Mouse (Mus musculus): ENCODE measurements at regions not wholly inside any gene's neighbourhood (a gene's known extent, or its start where the extent isn't known, plus 50 kb on each side); places are given as distances from the start of the nearest gene placed in this dataset.
"Not testable (repeated sequence)": the region's sequence is repeated elsewhere in the genome, so short reads cannot be mapped to it uniquely, and the experiment has no call there.

DNA sequence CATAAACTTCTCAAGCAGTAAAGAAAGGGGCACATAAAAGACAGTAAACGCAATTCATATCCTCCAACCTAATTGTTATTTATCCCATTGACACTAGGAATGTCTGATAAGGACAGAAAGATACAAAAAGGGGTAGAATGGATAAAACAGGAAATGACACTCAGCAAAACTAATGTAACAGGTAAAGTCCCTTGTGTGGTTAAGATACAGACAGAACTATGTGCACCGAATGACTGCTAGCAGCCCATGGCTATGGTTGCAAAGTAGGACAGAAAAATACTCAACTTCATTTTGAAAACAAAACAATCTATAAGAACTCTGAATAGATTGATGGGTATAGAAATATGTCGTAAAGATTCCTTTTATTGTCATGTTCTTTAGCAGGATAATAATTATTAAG lies 408.4 kb upstream of the Dab2 start:
- Histone ChIP-seq H3K27me3 (replicated peaks; ENCODE audit: control insufficient read depth, insufficient read depth, low read length) (no peaks in the 10 kb centered on the region), H3K4me2 (replicated peaks; ENCODE audit: low read depth) (no peak overlapping the region), H3K27ac (ENCODE audit: low read depth, low read length) (no peak overlapping the region), H3K4me3 (ENCODE audit: low read depth, low read length) (no peak overlapping the region), H3K36me3 (ENCODE audit: control insufficient read depth, insufficient read depth) (no peaks in the 10 kb centered on the region), H3K4me1 (replicated peaks; ENCODE audit: control insufficient read depth, insufficient read depth, low read length) (no peaks in the 10 kb centered on the region), H3K9ac (ENCODE audit: low read depth, low read length) (no peak overlapping the region), H3K9me3 (ENCODE audit: control insufficient read depth) (no peaks in the 10 kb centered on the region)
- TF ChIP-seq CTCF (IDR thresholded peaks at IDR 0.05; ENCODE audit: low read depth) = no peak
- no peak for ATAC-seq
- WGBS = 86% methylated on average over 3 of the region's 3 CpGs

DNA sequence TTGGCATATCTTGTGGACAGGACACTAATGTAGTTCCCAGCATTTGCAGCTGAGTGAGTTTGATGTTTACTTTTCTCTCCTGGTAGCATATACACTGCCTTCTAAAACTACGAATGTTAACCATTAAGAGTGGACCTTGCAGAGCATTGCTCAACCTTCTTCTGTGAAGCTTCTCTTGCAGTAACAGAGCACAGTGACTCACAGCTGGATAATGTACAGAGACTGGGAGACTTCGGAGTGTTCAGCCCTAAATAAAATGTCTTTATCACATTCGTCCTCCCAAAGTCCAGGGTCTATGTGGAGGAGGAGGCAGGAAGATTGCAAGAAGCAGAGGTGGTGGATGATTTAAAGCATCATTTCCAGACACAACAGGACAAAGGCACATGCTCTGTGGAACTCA lies 407.6 kb upstream of the Dab2 start:
- ATAC-seq = peak; percentile 64
- WGBS = 28% methylated on average over 3 of the region's 3 CpGs
- no peaks in the 10 kb centered on the region for H3K9me3 ChIP-seq (ENCODE audit: control insufficient read depth)
- H3K27me3 ChIP-seq (replicated peaks; ENCODE audit: control insufficient read depth, insufficient read depth, low read length) = no peaks in the 10 kb centered on the region
- no peaks in the 10 kb centered on the region for H3K4me1 ChIP-seq (replicated peaks; ENCODE audit: control insufficient read depth, insufficient read depth, low read length)
- H3K27ac ChIP-seq (ENCODE audit: low read depth, low read length) = no peak overlapping the region
- H3K4me3 ChIP-seq (ENCODE audit: low read depth, low read length) = no peak overlapping the region
- no peak for TF ChIP-seq CTCF (IDR thresholded peaks at IDR 0.05; ENCODE audit: low read depth)
- no peak overlapping the region for H3K4me2 ChIP-seq (replicated peaks; ENCODE audit: low read depth)
- H3K36me3 ChIP-seq (ENCODE audit: control insufficient read depth, insufficient read depth) = no peaks in the 10 kb centered on the region
- H3K9ac ChIP-seq (ENCODE audit: low read depth, low read length) = no peak overlapping the region

DNA sequence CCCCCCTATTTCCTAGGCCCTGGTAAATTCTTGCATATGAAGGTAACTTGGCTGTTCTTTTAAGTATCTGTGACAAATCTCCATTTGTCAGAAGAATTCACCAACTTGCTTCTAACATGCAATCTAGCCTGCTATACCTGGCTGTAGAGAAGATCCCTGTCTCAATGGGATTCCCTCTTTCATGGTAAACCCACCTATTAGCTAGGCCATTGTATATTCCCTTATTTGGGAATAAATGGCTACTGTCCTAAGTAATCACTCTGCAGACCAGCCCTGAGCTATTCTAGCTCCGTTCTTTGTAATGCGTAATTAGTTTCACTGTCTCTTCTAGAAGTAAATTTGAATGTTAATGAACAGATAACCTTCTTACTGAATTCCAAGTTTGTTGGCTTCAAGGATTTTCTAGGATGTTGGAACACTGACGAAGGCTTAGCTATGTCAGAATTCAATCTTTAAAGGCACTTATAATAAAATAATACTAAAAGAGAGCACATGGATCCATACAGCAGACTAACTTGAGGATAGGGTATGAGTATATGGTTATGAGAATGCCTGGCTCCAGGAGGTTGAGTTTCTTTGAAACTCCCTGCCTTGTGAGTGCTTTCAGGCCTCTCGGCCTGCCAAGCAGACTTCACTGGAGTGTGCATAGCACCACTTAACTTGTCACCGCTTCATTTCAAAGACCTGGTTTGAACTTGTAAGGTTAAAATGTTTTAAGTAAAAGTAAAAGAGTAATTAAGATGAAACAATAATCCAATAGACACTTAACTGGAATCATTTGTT lies 403.7 kb upstream of the Dab2 start:
- not testable (repeated sequence) for H3K27ac ChIP-seq (ENCODE audit: low read depth, low read length); ATAC-seq; H3K9me3 ChIP-seq (ENCODE audit: control insufficient read depth); H3K9ac ChIP-seq (ENCODE audit: low read depth, low read length); H3K4me1 ChIP-seq (replicated peaks; ENCODE audit: control insufficient read depth, insufficient read depth, low read length); H3K4me2 ChIP-seq (replicated peaks; ENCODE audit: low read depth); H3K27me3 ChIP-seq (replicated peaks; ENCODE audit: control insufficient read depth, insufficient read depth, low read length); H3K4me3 ChIP-seq (ENCODE audit: low read depth, low read length); H3K36me3 ChIP-seq (ENCODE audit: control insufficient read depth, insufficient read depth)
- 93% methylated on average over 5 of the region's 5 CpGs for WGBS

DNA sequence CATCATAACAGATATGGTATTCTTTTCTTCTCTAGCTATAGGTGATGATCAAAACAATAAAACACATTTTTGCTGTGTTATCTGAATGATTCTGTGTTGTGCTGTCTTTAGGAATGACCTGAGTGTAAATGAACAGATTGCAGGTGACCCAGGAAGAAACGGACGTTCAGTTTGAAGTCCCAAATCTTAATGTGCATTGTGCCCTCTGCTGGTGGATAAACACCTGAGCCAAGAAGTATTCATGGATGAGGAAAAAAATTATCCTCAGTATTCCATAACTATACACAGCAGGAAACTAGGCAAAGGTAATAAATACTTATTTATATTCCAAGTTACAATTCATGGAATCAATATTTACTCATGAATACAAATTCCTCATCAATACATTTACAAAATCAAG lies 384.3 kb upstream of the Dab2 start:
- TF ChIP-seq CTCF (IDR thresholded peaks at IDR 0.05; ENCODE audit: low read depth) = peak; percentile 81
- Histone ChIP-seq H3K4me1 (replicated peaks; ENCODE audit: control insufficient read depth, insufficient read depth, low read length) (no peaks in the 10 kb centered on the region), H3K4me2 (replicated peaks; ENCODE audit: low read depth) (no peak overlapping the region), H3K27ac (ENCODE audit: low read depth, low read length) (no peak overlapping the region), H3K27me3 (replicated peaks; ENCODE audit: control insufficient read depth, insufficient read depth, low read length) (no peaks in the 10 kb centered on the region), H3K9me3 (ENCODE audit: control insufficient read depth) (no peaks in the 10 kb centered on the region), H3K4me3 (ENCODE audit: low read depth, low read length) (no peak overlapping the region), H3K9ac (ENCODE audit: low read depth, low read length) (no peak overlapping the region), H3K36me3 (ENCODE audit: control insufficient read depth, insufficient read depth) (no peaks in the 10 kb centered on the region)
- no peak for ATAC-seq
- 0% methylated on average over 2 of the region's 2 CpGs for WGBS

DNA sequence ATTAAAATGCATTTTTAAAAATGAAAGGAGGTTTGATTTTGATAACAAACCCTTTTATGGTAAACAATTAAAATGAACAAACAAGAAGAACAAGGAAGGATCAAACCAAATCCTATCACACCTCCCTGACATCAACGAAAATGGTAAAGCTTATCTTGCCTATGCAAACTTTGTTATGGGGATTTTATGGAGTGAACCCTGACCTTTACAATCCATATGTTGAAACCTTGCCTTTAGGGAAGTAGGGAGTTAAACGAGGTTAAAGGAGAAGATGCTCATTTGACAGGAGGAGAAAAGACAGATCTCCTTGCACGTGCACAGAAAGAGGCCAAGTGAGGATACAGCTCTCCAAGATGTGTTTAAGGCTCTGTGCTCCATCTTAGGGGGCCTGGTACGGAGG lies 379.5 kb upstream of the Dab2 start:
- H3K9me3 ChIP-seq (ENCODE audit: control insufficient read depth) = no peaks in the 10 kb centered on the region
- H3K27ac ChIP-seq (ENCODE audit: low read depth, low read length) = no peak overlapping the region
- no peak overlapping the region for H3K9ac ChIP-seq (ENCODE audit: low read depth, low read length)
- H3K36me3 ChIP-seq (ENCODE audit: control insufficient read depth, insufficient read depth) = no peaks in the 10 kb centered on the region
- no peak overlapping the region for H3K4me3 ChIP-seq (ENCODE audit: low read depth, low read length)
- no peaks in the 10 kb centered on the region for H3K27me3 ChIP-seq (replicated peaks; ENCODE audit: control insufficient read depth, insufficient read depth, low read length)
- no peaks in the 10 kb centered on the region for H3K4me1 ChIP-seq (replicated peaks; ENCODE audit: control insufficient read depth, insufficient read depth, low read length)
- ATAC-seq = no peak; the same call in 1 of the 2 replicates
- TF ChIP-seq CTCF (IDR thresholded peaks at IDR 0.05; ENCODE audit: low read depth) = no peak
- H3K4me2 ChIP-seq (replicated peaks; ENCODE audit: low read depth) = no peak overlapping the region
- 16% methylated on average over 4 of the region's 4 CpGs for WGBS

DNA sequence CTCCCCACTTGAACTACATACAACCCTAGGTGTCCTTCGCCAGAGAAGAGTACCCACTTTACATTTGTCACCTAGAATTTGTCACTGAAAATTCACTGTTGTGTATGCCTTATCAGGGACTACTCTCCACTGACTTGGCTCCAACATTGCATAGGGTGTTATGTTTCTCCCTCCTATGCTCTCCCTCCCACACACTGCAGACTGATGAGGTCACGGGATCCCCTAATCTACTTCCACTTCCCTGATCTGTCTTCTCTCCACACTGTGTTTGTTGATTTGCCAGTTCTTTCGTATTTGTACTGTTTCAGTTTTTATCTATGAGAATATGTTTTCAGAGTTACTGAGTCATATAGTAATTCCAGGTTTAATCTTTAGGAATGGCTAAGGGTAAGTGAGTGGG lies 371.8 kb upstream of the Dab2 start:
- Histone ChIP-seq H3K9me3 (ENCODE audit: control insufficient read depth) (no peaks in the 10 kb centered on the region), H3K4me2 (replicated peaks; ENCODE audit: low read depth) (no peak overlapping the region), H3K27me3 (replicated peaks; ENCODE audit: control insufficient read depth, insufficient read depth, low read length) (no peaks in the 10 kb centered on the region), H3K27ac (ENCODE audit: low read depth, low read length) (no peak overlapping the region), H3K4me3 (ENCODE audit: low read depth, low read length) (no peak overlapping the region), H3K36me3 (ENCODE audit: control insufficient read depth, insufficient read depth) (no peaks in the 10 kb centered on the region), H3K4me1 (replicated peaks; ENCODE audit: control insufficient read depth, insufficient read depth, low read length) (no peaks in the 10 kb centered on the region), H3K9ac (ENCODE audit: low read depth, low read length) (no peak overlapping the region)
- WGBS = 61% methylated on average over 3 of the region's 3 CpGs
- TF ChIP-seq CTCF (IDR thresholded peaks at IDR 0.05; ENCODE audit: low read depth) = no peak
- ATAC-seq = no peak

DNA sequence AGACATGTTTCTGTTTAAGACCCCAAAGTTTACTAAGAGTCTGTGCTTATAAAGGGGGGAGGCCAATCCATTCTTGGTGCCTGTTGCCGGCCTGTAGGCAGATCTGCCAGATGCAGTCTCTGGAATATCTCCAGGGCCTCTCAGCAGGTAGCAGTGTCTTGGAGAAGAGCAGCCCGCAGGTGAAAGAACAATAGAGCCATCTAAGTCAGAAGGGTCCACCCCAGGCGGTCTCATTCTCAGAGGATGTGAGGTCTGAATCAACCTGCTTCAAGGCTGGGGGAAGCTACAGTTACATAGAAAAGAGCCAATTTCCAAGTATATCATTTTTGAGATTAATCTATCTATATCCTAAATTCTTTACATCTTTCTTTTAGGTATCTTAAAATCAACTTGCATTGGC lies 366.0 kb upstream of the Dab2 start:
- no peaks in the 10 kb centered on the region for H3K9me3 ChIP-seq (ENCODE audit: control insufficient read depth)
- 62% methylated on average over 3 of the region's 3 CpGs for WGBS
- no peak overlapping the region for H3K4me2 ChIP-seq (replicated peaks; ENCODE audit: low read depth)
- H3K36me3 ChIP-seq (ENCODE audit: control insufficient read depth, insufficient read depth) = no peaks in the 10 kb centered on the region
- no peak overlapping the region for H3K4me3 ChIP-seq (ENCODE audit: low read depth, low read length)
- no peak for ATAC-seq
- H3K9ac ChIP-seq (ENCODE audit: low read depth, low read length) = no peak overlapping the region
- H3K27ac ChIP-seq (ENCODE audit: low read depth, low read length) = no peak overlapping the region
- H3K27me3 ChIP-seq (replicated peaks; ENCODE audit: control insufficient read depth, insufficient read depth, low read length) = no peaks in the 10 kb centered on the region
- TF ChIP-seq CTCF (IDR thresholded peaks at IDR 0.05; ENCODE audit: low read depth) = no peak
- H3K4me1 ChIP-seq (replicated peaks; ENCODE audit: control insufficient read depth, insufficient read depth, low read length) = no peaks in the 10 kb centered on the region

Measured in intestine, postnatal 0 days (tissue).